ENCODE assay signal across 8 mouse cellular contexts in the genomic region with DNA sequence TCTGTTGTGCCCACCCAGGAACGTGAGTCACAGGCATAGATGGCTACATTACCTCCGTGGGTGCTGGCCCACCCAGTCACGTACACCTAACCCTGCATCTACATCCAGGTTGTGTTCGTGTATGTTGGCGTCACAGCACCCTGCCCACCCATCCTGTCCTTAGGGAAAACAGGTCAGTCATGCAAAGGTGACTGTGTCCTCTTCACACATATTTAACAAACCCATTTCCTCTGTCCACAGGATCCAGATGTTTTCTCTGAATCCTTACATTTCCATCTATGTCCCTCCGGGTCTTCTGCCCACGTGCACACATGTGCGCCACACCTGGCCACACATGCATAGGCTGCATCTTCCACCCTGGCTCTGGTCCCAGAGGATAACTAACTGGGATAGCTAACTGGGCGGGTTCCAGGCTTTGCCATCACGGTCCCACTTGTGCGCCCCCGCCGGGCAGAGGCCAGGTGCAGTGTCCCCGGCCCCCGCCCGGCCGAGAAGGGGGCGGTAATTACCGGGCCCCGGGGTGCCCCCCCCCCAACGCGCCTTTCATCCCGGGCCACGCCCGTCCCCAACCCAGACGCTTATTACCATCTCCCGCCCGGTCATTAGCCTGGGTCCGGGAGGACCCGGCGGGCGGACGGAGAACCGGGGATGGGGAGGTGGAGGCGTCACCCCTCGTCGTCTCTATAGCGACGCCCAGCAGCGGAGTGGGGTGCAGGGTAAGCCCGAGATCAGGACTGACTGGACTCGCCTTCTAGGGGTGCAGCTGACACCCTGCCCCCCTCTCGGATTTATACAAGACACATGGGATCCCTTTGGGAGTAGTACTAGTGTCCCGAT. TPM values are rescaled to one million over a fixed set of nuclear protein-coding genes. Genes with fewer than 3 reads are reported as not detected.
DNase-seq lines count a peak whose midpoint lies in the region; ATAC-seq lines count a peak whose summit lies in the region.

No protein-coding gene starts in this region.

- peak overlapping the region; percentile 92 for H3K4me2 ChIP-seq in limb, embryonic 13.5 days (replicated peaks)
- peak overlapping the region; percentile 89 for H3K4me2 ChIP-seq in neural tube, embryonic 13.5 days

- H3K27ac ChIP-seq in limb, embryonic 13.5 days = no peak overlapping the region
- peak overlapping the region; percentile 92 for H3K27ac ChIP-seq in neural tube, embryonic 13.5 days (replicated peaks)

- no peaks in the 10 kb centered on the region for H3K27me3 ChIP-seq in limb, embryonic 13.5 days
- H3K27me3 ChIP-seq in neural tube, embryonic 13.5 days = no peaks in the 10 kb centered on the region

- peak overlapping the region; percentile 63 for H3K9ac ChIP-seq in limb, embryonic 13.5 days
- peak overlapping the region; percentile 84 for H3K9ac ChIP-seq in neural tube, embryonic 13.5 days

- no peaks in the 10 kb centered on the region for H3K9me3 ChIP-seq in limb, embryonic 13.5 days
- no peaks in the 10 kb centered on the region for H3K9me3 ChIP-seq in neural tube, embryonic 13.5 days

- H3K4me3 ChIP-seq in limb, embryonic 13.5 days = peak overlapping the region; percentile 44
- H3K4me3 ChIP-seq in neural tube, embryonic 13.5 days = peak overlapping the region; percentile 44

- peak; percentile 0; the same call in 1 of the 2 replicates for ATAC-seq in limb, embryonic 13.5 days (ENCODE audit: low FRiP score, low read depth)
- ATAC-seq in neural tube, embryonic 13.5 days (ENCODE audit: low read depth) = no peak; the same call in 1 of the 2 replicates

- DNase-seq in right cerebral cortex, postnatal 4 days = peak; percentile 53
- DNase-seq in right cerebral cortex, postnatal 25 days = no peak
- DNase-seq in cerebellum, postnatal 36 days = peak; percentile 49 to 52
- peak; percentile 52 for DNase-seq in heart, postnatal 4 days
- no peak for DNase-seq in spleen, postnatal 14 days (ENCODE audit: low spot score in 2 of 2)
- no peak for DNase-seq in natural killer cell, adult 2 months (ENCODE audit: low spot score in 2 of 2)

- 7% methylated on average over 44 of the region's 44 CpGs for WGBS in limb, embryonic 13.5 days
- WGBS in neural tube, embryonic 13.5 days = 9% methylated on average over 44 of the region's 44 CpGs

- H3K4me1 ChIP-seq in limb, embryonic 13.5 days = peaks cover 73% of the 10 kb centered on the region
- H3K4me1 ChIP-seq in neural tube, embryonic 13.5 days (replicated peaks) = peaks cover 72% of the 10 kb centered on the region

- H3K36me3 ChIP-seq in limb, embryonic 13.5 days = peaks cover 2% of the 10 kb centered on the region; the same call in 1 of the 2 replicates
- H3K36me3 ChIP-seq in neural tube, embryonic 13.5 days = no peaks in the 10 kb centered on the region

RNA-seq across cellular contexts. Expression of a gene that starts 1.4 kb away (rescaled TPM):
- 100 to 1,000 TPM; 163 to 193 TPM for total RNA-seq in heart, postnatal 4 days (2021)
- polyA plus RNA-seq in limb, embryonic 13.5 days (2015; fragmentation: Nextera tagmentation; extraction: Ambion mirVana) = 149 and 194 TPM in 2 replicates
- polyA plus RNA-seq in neural tube, embryonic 13.5 days (2015; fragmentation: Nextera tagmentation; extraction: Ambion mirVana) = 325 and 351 TPM in 2 replicates

RNA-seq across cellular contexts. Expression of a gene that starts 8.4 kb away (rescaled TPM):
- total RNA-seq in heart, postnatal 4 days (2021) = 1 to 10 TPM; 1.9 to 4.9 TPM
- polyA plus RNA-seq in limb, embryonic 13.5 days (2015; fragmentation: Nextera tagmentation; extraction: Ambion mirVana) = 9.7 and 11.0 TPM in 2 replicates
- polyA plus RNA-seq in neural tube, embryonic 13.5 days (2015; fragmentation: Nextera tagmentation; extraction: Ambion mirVana) = 11.4 and 16.3 TPM in 2 replicates

RNA-seq across cellular contexts. Expression of a gene that starts 14.9 kb away (rescaled TPM):
- total RNA-seq in heart, postnatal 4 days (2021) = 1 to 10 TPM; 2.8 to 2.9 TPM
- 39.5 and 40.4 TPM in 2 replicates for polyA plus RNA-seq in limb, embryonic 13.5 days (2015; fragmentation: Nextera tagmentation; extraction: Ambion mirVana)
- 34.0 and 34.8 TPM in 2 replicates for polyA plus RNA-seq in neural tube, embryonic 13.5 days (2015; fragmentation: Nextera tagmentation; extraction: Ambion mirVana)

RNA-seq across cellular contexts. Expression of a gene that starts 16.3 kb away (rescaled TPM):
- total RNA-seq in heart, postnatal 4 days (2021) = 100 to 1,000 TPM; 145 to 163 TPM
- 22.9 and 23.2 TPM in 2 replicates for polyA plus RNA-seq in limb, embryonic 13.5 days (2015; fragmentation: Nextera tagmentation; extraction: Ambion mirVana)
- polyA plus RNA-seq in neural tube, embryonic 13.5 days (2015; fragmentation: Nextera tagmentation; extraction: Ambion mirVana) = 31.0 and 35.8 TPM in 2 replicates

RNA-seq across cellular contexts. Expression of a gene that starts 23.7 kb away (rescaled TPM):
- total RNA-seq in heart, postnatal 4 days (2021) = 1 to 10 TPM; 3.7 to 5.1 TPM
- polyA plus RNA-seq in limb, embryonic 13.5 days (2015; fragmentation: Nextera tagmentation; extraction: Ambion mirVana) = 7.4 and 8.1 TPM in 2 replicates
- polyA plus RNA-seq in neural tube, embryonic 13.5 days (2015; fragmentation: Nextera tagmentation; extraction: Ambion mirVana) = 53.9 and 55.1 TPM in 2 replicates

Comparison
In these comparisons a context has a peak if more than half of its experiments do, and no peak if none do; other contexts are left out.
1. DNase-seq: peak in right cerebral cortex, postnatal 4 days (single experiment), cerebellum, postnatal 36 days (2 of 2) and heart, postnatal 4 days (single experiment); none in right cerebral cortex, postnatal 25 days (single experiment), spleen, postnatal 14 days (0 of 2) and natural killer cell, adult 2 months (0 of 2).